Mouse (Mus musculus): ENCODE measurements around the gene Npdc1. TPM values are rescaled to one million over a fixed set of nuclear protein-coding genes. Genes with fewer than 3 reads are reported as not detected.

Npdc1 gene
- polyA plus RNA-seq, 1 experiment: not detected

DNA sequence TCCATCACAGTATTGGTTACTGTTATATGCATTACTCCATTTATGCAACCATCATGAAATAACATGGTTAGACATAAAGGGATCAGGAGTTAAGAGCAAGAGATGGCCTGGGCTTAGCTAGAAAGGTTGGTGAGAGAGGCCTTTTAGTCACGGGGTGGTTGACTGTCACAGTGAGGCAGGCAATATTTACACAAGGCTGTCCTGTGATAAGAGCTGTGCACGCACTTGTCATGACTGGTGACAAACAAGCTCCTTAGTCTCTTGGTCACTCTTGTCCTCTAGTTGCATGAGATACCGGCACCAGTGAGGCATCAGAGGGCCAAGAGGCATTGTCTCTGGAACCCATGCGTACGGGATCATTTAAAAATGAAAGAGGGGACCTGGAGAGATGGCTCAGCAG lies 14.7 kb upstream of the Npdc1 start:
- no peak overlapping the region for H3K27ac ChIP-seq (ENCODE audit: insufficient read depth, low read depth, low read length)
- WGBS: 87% methylated on average over 5 of the region's 5 CpGs
- no peak overlapping the region for H3K4me3 ChIP-seq (ENCODE audit: insufficient read depth, low read depth, low read length)
- H3K4me1 ChIP-seq (ENCODE audit: control insufficient read depth, insufficient read depth, low read length): no peaks in the 10 kb centered on the region
- TF ChIP-seq CTCF (IDR thresholded peaks at IDR 0.05; ENCODE audit: insufficient read depth, low read depth, low read length) (no peak), POLR2A (IDR thresholded peaks at IDR 0.05; ENCODE audit: insufficient read depth, low read depth, low read length) (no peak)

DNA sequence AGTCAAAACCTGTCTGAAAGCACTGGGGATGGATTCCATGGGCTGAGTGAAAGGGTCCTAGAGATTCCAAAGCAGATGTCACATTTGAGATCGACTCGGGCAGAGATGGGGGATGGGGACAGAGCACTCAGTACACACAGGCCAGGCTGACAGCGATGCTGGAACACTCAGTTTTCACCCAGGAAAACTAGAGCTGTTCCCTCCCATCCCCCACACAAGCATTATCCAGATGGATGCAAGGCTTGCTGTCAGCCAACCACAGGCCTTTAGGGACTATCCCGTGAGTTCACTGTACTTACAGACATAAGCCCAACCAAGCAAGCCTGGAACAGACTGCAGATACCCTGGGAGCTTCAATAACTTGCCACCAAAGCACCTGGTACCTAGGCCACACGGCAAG lies 7.9 kb upstream of the Npdc1 start:
- Histone ChIP-seq H3K27ac (ENCODE audit: insufficient read depth, low read depth, low read length) (no peak overlapping the region), H3K4me3 (ENCODE audit: insufficient read depth, low read depth, low read length) (no peak overlapping the region), H3K4me1 (ENCODE audit: control insufficient read depth, insufficient read depth, low read length) (peaks cover 12% of the 10 kb centered on the region)
- TF ChIP-seq POLR2A (IDR thresholded peaks at IDR 0.05; ENCODE audit: insufficient read depth, low read depth, low read length) (no peak), CTCF (IDR thresholded peaks at IDR 0.05; ENCODE audit: insufficient read depth, low read depth, low read length) (no peak)
- WGBS: 85% methylated on average over 5 of the region's 5 CpGs

DNA sequence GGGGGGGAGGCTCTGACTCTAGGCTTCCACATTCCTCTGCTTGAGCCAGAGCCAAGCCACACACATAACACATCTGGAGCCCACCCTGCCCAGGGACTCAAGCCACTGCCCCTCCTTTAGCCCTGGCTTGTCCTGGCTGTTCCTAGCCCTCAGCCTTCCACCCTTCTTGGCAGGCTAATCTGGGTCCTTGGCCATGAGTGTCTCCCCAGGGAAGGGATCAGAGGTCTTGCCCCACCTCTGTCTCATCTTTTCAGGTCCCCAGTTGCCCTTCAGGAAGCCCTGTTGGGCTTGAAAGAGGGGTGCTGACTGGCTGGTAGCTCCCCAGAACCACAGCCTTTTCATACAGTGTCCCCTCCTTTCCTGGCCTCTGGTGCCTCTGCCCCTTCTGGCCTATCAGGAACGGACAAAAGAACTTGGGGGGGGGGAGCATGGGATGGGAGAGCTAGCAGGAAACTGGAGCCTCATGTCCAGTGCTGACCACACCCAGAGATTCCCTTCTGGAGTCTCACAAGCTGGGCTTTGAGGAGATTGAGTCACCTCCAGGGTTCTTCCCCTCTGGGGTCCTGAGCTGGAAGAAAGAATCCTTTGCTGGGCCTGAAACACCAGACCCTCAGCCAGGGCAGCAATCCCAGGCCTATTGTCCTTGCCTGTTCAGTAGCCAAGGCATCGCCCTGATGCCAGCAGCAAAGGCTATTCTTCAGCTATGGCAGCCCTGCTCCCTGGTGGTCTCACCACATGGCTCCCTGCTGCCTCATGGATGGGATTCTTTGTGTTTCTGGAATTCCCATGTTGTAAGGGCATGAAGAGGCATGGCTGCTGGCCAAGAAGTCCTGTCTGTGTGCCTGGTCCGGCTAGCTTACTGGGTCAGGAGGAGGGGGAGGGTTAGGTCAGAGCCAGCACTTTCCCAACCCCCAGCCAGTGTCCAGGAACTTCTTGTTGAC lies 4.6 kb upstream of the Npdc1 start:
- H3K4me3 ChIP-seq (ENCODE audit: insufficient read depth, low read depth, low read length): no peak overlapping the region
- WGBS: 36% methylated on average over 3 of the region's 3 CpGs
- TF ChIP-seq POLR2A (IDR thresholded peaks at IDR 0.05; ENCODE audit: insufficient read depth, low read depth, low read length) (no peak), CTCF (IDR thresholded peaks at IDR 0.05; ENCODE audit: insufficient read depth, low read depth, low read length) (no peak)
- peaks cover 17% of the 10 kb centered on the region for H3K4me1 ChIP-seq (ENCODE audit: control insufficient read depth, insufficient read depth, low read length)
- H3K27ac ChIP-seq (ENCODE audit: insufficient read depth, low read depth, low read length): no peak overlapping the region

DNA sequence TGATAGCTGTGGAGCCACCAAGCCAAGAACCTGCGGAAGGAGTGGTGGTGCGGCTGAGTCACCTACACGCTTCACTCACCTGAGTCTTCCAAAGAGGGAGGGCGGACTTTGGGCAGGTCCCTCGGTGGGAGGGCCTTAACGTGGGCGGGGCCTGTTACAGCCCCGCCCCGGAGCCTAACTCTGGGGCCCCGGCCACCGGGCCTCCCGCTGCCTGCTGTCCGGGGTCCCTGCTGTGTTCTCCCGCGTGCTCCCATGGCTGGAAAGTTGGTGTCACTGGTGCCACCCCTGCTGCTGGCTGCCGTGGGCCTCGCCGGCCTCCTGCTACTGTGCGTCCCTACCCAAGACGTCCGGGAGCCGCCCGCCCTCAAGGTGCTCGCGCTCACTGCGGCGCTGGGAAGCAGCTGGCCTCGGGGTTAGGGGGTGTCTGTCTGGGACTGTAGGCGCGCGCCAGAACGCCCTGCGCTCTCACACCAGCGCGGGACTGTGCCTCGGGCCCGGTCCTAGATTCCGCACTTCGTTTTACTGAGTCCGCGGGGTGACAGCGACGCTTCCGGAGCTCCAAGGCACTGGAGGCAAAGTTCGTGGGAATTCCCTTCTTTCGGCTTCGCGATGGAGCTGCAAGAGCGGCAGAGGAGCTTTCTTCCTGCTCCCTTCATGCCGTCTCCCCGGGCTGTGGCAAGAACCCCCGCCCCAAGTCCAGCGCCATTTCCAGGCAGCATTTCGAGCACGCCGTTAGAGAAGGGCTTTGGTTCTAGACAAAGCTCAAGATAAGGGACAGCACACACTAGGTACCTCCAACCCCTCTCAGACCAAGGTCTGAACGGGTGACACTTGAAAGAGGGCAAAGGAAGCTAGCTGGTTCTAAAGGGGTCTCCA lies 3.2 kb upstream of the Npdc1 start, which contains the start of gene Entpd2:
Entpd2 (plus strand) TSS at position 154 of the 876 bp plus-strand sequence.
- TF ChIP-seq CTCF (IDR thresholded peaks at IDR 0.05; ENCODE audit: insufficient read depth, low read depth, low read length): no peak
- TF ChIP-seq POLR2A (IDR thresholded peaks at IDR 0.05; ENCODE audit: insufficient read depth, low read depth, low read length): no peak
- 3% methylated on average over 57 of the region's 57 CpGs for WGBS
- peaks cover 21% of the 10 kb centered on the region for H3K4me1 ChIP-seq (ENCODE audit: control insufficient read depth, insufficient read depth, low read length)
- H3K4me3 ChIP-seq (ENCODE audit: insufficient read depth, low read depth, low read length): peak within 1 kb of the TSS; percentile 44
- H3K27ac ChIP-seq (ENCODE audit: insufficient read depth, low read depth, low read length): no peak within 1 kb of the TSS

DNA sequence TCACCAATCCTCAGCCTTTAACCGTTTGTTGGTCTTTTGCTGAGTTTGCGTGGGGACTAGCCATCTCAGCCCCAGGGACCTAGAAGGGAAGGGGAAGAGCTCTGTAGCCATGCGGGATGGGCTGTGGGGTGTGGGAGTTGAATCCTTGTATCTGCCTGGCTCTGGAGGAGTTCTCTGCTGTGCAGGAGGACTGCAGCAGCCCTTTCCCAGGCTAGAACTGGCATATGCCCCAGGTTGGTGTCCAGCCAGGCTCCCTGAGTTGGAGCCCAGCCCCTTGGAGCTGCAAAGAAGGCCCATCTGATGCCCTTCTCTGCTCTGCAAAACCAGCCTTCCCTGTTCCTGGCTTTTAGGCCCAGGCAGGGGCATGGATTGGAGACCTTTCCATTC lies 2.6 kb upstream of the Npdc1 start:
- Histone ChIP-seq H3K4me3 (ENCODE audit: insufficient read depth, low read depth, low read length) (no peak overlapping the region), H3K27ac (ENCODE audit: insufficient read depth, low read depth, low read length) (no peak overlapping the region)
- 42% methylated on average over 3 of the region's 3 CpGs for WGBS

DNA sequence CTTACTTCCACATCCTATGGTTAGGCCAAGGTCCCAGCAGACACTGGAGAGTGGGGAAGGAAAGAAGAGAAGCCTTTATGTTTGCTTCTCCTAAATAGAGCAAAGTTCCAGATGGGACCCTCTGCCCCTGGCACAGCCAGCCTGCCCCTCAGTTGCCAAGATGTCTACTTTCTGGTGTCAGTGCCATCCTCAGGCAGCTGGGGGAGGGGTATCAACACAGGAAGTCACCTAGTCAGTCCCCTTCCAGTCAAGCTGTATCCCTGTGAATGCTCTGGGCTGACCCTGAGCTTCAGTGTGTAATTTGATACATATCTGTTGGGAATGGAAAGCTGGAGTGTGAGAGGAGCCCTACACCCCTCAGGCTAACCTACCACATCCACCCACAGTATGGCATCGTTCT lies 2.1 kb upstream of the Npdc1 start:
- Histone ChIP-seq H3K4me1 (ENCODE audit: control insufficient read depth, insufficient read depth, low read length) (peaks cover 21% of the 10 kb centered on the region), H3K27ac (ENCODE audit: insufficient read depth, low read depth, low read length) (no peak overlapping the region), H3K4me3 (ENCODE audit: insufficient read depth, low read depth, low read length) (no peak overlapping the region)
- WGBS: 69% methylated on average over 1 of the region's 1 CpGs
- TF ChIP-seq CTCF (IDR thresholded peaks at IDR 0.05; ENCODE audit: insufficient read depth, low read depth, low read length): no peak
- TF ChIP-seq POLR2A (IDR thresholded peaks at IDR 0.05; ENCODE audit: insufficient read depth, low read depth, low read length): no peak

More for the DNA sequence above, 2.6 kb upstream of the Npdc1 start:
- TF ChIP-seq POLR2A (IDR thresholded peaks at IDR 0.05; ENCODE audit: insufficient read depth, low read depth, low read length): no peak
- TF ChIP-seq CTCF (IDR thresholded peaks at IDR 0.05; ENCODE audit: insufficient read depth, low read depth, low read length): no peak
- H3K4me1 ChIP-seq (ENCODE audit: control insufficient read depth, insufficient read depth, low read length): peaks cover 21% of the 10 kb centered on the region

DNA sequence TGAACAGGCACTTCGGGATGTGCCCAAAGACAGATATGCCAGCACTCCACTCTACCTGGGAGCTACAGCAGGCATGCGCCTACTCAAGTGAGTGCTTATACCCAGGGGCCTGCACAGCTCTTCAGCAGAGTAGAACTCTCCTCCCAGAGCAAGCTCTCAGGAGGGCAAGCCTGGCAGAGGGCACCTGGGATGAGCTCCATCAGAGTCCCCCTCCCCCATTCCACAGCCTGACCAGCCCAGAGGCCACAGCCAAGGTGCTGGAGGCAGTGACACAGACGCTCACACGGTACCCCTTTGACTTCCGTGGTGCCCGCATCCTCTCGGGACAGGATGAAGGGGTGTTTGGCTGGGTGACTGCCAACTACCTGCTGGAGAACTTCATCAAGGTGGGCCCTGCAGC lies 1.1 kb upstream of the Npdc1 start:
- H3K4me3 ChIP-seq (ENCODE audit: insufficient read depth, low read depth, low read length): no peak overlapping the region
- H3K4me1 ChIP-seq (ENCODE audit: control insufficient read depth, insufficient read depth, low read length): peaks cover 25% of the 10 kb centered on the region
- H3K27ac ChIP-seq (ENCODE audit: insufficient read depth, low read depth, low read length): no peak overlapping the region
- TF ChIP-seq POLR2A (IDR thresholded peaks at IDR 0.05; ENCODE audit: insufficient read depth, low read depth, low read length): no peak
- no peak for TF ChIP-seq CTCF (IDR thresholded peaks at IDR 0.05; ENCODE audit: insufficient read depth, low read depth, low read length)
- 95% methylated on average over 7 of the region's 7 CpGs for WGBS

DNA sequence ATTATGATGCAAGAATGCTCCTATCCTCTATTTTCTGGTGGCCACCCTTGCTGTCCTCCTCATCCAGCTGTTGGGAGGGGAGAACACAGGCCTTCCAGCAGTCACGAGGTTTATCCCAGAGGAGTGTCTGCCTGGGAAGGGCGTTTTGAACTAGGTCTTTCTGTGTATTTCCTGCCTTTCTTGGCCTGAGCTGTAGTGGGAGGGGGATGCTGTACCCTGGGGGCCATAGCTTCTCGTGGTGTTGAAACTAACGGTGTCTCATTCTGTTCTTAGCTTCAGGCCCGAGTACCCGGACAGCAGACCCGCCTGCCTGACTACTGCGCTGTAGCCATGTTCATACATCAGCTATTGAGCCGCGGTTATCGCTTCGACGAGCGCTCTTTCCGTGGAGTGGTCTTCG lies 1.1 kb downstream of the Npdc1 start:
- H3K4me1 ChIP-seq (ENCODE audit: control insufficient read depth, insufficient read depth, low read length): peaks cover 32% of the 10 kb centered on the region
- WGBS: 28% methylated on average over 16 of the region's 16 CpGs
- peak overlapping the region; percentile 34 for H3K4me3 ChIP-seq (ENCODE audit: insufficient read depth, low read depth, low read length)
- H3K27ac ChIP-seq (ENCODE audit: insufficient read depth, low read depth, low read length): no peak overlapping the region
- TF ChIP-seq POLR2A (IDR thresholded peaks at IDR 0.05; ENCODE audit: insufficient read depth, low read depth, low read length) (no peak), CTCF (IDR thresholded peaks at IDR 0.05; ENCODE audit: insufficient read depth, low read depth, low read length) (no peak)

DNA sequence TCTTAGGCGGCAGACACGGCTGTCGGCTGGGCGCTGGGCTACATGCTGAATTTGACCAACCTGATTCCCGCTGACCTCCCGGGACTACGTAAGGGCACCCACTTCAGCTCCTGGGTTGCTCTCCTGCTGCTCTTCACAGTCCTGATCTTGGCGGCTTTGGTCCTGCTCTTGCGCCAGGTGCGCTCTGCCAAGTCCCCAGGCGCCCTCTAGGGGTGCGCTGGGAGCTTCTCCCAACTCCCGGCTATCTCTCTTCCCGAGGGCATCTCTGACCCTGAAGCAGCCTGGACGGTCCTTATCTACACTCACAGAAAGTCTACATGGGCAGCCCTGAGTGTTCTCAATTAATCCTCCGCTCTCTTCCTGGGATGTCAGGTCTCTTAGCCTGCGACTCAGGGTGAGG lies 1.6 kb downstream of the Npdc1 start:
- Histone ChIP-seq H3K4me1 (ENCODE audit: control insufficient read depth, insufficient read depth, low read length) (peaks cover 29% of the 10 kb centered on the region), H3K27ac (ENCODE audit: insufficient read depth, low read depth, low read length) (no peak overlapping the region), H3K4me3 (ENCODE audit: insufficient read depth, low read depth, low read length) (peak overlapping the region; percentile 34)
- 7% methylated on average over 17 of the region's 17 CpGs for WGBS
- TF ChIP-seq POLR2A (IDR thresholded peaks at IDR 0.05; ENCODE audit: insufficient read depth, low read depth, low read length) (no peak), CTCF (IDR thresholded peaks at IDR 0.05; ENCODE audit: insufficient read depth, low read depth, low read length) (peak; percentile 66; the same call in 1 of the 2 replicates)

Measured in olfactory bulb, adult 2 months (tissue).